Mouse (Mus musculus) gastrocnemius, postnatal 10 days (tissue): ENCODE data around the gene Mid1. TPM values are rescaled to one million over a fixed set of nuclear protein-coding genes. Genes with fewer than 3 reads are reported as not detected.
A peak's percentile ranks its signal among the peaks of the same experiment; 100 is the strongest.

Experiments used
- DNase-seq: peaks from one replicate; pipeline ENCODE4 v3.0.0; 2021; ENCODE audit warnings: mixed read lengths
- long read RNA-seq, 2 experiments: library from polyadenylated mRNA; stranded (forward); transcript quantifications; one replicate each; pipeline ENCODE4 v2.0.0; 2021
- total RNA-seq, 2 experiments: library from RNA; stranded (reverse); gene quantifications; 2 replicates each; pipeline ENCODE4 v1.2.3; 2021

The Mid1 gene
- 10 to 100 TPM; 11.0 to 13.3 TPM for total RNA-seq
- long read RNA-seq, experiment 1, partial matches to known transcripts = 0 of 10 reads
- long read RNA-seq, experiment 1, other reads (novel, unspliced or antisense) = 10 of 10 reads
- long read RNA-seq, experiment 2, partial matches to known transcripts = 1 of 7 reads
- long read RNA-seq, experiment 2, other reads (novel, unspliced or antisense) = 6 of 7 reads

DNA sequence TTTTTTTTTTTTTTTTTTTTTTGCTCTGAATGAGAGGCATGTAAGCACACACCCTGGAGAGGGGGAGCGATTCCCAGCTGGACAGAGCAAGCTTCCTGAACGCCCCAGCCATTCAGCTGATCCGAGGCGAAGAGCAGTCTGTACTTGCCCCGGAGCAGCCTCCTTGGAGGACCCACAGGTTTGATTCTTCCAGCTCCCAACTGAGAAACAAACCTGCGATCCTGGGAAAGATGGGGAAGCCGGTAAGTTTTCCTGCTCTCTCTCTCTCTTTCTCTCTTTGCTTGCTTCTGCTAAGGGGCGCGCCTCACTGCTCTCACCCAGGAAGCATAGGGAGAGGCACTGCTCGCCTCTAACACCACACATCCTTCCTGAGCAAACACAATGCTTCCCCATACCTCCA, at the start of gene Mid1:
Mid1 (plus strand) TSS at position 69 of the 400 bp plus-strand sequence.
- peak; percentile 21 for DNase-seq

DNA sequence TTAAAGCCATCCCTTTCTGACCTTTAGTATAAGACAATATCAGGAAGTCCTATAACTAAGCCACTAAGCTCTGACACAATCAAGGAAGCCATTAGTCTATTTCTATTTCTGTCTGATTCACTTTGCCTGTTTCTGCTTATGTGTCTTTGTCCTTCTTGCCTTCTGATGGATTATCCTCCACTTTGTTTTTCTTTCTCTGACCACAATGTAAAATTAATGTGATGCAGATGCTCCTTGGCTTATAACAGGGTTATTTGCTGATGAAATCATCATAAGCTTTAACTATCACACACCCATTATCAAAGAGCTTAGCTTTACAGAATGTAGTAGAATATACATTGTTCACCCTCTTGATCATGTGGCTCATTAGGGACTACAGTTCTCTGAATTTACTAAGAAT, 11.9 kb upstream of the Mid1 start:
- no peak for DNase-seq

DNA sequence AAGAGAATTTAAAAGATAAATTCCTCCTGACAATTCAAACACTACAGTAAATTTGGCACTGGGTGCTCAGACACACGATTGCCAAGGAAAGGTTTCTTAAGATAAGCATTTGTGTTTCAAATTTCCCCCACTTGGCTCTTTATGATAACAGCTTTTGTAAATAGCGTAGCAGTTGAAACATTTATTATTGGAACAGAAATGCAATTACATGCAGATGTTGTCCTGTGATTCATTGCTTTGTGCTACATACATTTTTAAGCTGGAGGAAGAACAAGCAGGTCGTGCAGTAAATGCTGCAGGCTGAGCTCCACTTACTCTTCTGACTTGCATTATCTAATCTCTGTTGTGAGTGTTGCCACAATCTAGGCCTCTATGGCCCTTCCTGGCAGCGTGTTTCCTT, 8.7 kb upstream of the Mid1 start:
- no peak for DNase-seq

DNA sequence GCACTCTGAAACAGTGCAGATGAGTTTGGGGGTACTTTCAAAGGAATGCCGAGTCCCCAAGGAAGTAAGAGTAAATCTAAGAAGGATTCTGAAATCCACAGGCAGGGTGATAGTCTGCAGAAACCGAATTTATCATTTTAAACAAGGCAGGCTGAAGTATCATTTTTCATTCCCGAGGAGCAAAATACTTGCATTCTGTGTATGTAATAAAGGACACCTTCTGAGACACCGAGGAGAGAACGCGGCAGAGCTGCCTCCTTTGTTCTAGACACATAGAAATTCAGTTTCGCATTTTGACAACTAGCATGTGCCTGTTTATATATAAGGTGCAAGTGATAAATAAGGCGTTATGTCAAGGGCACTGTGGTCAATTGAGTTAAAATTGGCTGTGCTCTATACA, 732 bp downstream of the Mid1 start:
- DNase-seq = no peak

DNA sequence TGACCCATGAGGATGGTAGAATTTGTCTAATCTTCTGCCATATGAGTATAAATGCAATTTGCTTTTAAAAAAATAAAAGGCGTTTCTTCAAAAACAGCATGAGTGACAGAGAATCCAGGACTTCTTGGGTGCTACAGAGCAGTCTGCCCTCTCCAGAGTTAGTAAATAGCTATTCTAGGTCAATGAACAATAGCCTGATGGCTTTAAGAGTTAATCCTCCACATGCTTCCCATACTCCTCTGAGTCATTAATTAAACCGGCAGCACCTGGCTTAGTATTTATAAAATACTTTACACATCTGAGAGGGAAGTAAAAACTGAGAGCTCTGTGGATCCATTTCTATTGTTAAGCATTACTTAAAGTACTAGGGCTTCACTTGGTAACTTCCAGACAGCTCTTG, 6.2 kb downstream of the Mid1 start:
- no peak for DNase-seq

DNA sequence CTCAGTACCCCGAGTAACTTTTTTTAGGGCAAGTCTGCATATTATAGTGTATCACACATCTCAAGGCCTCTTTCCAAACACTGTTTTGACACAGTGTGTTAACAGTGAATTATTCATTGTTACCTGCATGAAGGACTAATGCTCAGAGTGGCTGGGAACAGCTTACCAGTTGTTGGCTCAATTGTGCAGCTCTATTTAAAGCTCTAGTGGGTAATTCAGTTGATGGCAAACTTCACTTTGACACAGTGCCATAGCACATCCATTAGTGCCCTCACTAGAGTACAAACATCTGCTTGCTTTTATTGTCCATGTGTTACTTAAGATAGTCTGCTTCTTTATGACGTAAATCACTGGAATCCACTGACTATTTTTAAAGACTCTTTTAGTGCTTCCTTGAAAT, 6.7 kb downstream of the Mid1 start:
- DNase-seq = no peak

DNA sequence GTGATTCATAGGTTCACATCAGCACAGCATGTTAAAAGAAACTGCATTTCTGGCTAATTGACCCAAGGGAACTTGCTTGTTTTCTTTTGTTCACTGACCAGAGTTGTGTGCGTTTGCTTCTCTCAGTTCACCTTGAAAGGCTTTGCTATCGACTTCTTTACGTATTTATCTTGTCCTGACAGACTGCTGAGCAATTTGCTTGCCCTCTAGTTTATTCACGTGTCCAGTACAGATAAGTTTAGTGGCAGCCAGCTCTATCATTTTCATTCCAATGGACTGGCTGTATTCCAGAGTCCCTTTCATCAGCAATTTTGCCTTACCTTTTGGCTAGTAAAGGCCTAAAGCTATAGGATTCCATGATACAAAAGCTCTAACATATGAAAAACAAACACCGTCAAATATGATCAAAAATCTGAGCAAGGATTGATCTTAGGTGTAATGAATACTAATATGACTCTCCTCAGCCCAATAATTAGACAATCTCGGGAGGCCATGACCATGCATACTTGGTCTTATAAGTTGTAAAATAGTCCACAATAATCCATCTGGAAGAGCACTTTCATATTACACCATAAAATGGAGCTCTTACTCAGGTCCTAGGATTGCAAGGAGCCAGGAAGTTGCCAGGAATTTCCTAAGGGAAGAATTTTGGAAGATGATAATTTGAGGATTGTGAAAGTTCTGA, 7.4 kb downstream of the Mid1 start:
- no peak for DNase-seq

DNA sequence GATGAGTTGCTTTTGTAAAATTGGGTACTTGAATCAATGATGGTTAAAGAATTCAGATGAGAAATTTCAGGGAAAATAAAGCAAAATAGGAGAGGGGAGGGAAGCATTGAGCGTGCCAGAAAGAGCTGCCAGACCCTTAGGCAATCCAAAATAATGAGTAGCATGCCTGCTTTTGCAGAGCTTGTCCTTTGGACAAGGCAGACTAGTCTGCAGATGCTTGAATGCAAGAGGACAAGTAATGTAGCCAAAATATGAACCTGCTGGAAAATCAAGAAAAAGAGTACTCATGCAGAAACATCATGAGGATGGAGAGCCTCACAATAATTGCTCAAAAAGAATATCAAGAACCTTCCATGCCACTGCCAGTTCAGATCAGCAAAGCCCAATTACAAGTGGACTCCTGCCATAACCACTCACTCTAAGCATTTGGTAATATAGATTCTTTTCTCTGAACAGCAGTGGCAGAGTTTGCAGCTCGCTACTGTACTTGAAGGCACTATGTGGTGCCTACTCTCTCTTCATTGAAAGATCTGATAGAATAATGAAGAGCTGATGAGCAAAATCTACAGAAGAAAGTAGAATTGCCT, 19.1 kb downstream of the Mid1 start:
- peak; percentile 19 for DNase-seq

DNA sequence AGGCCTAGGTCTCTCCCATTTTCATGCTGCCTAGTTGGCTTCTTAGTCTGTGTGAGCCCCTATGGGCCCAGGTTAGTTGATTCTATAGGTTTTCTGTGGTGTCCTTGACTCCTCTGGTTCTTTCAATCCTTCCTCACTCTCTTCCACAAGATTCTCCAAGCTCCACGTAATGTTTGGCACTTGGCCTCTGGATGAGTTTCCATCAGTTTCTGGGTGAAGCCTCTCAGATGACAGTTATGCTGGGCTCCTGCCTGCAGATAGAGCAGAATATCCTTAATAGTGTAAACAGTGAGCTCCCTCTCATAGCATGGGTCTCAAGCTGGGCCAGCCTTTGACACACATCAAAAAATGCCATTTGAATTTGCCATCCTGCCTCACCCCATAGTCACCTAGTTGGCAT, 38.5 kb downstream of the Mid1 start:
- peak; percentile 20 for DNase-seq

DNA sequence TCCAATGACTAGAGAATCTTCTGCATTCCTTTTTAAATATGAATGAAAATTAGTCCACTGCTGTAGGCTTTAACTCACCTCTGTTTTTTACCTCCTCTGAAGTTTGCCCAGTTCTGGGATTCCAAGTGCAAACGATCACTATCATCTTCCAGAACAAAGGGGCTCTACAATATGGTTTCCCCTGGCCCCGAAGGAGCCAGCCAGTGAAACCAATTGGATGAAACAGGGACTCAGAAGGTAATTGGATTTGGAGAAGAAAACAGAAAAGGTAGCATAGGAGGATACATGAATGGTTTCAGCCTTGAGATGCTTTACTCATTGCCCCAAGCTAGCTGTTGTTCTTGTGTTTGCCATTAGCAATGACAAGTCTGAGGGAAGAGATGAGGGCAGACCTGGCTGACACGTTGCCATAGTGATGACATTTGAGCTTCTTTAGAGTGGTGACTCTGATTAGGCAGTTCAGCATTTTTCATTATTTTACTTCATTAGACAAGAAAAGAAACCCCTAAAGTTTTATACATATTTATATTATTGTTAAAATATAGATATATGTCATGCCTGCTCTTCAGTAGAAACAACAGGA, 50.5 kb downstream of the Mid1 start:
- no peak for DNase-seq

DNA sequence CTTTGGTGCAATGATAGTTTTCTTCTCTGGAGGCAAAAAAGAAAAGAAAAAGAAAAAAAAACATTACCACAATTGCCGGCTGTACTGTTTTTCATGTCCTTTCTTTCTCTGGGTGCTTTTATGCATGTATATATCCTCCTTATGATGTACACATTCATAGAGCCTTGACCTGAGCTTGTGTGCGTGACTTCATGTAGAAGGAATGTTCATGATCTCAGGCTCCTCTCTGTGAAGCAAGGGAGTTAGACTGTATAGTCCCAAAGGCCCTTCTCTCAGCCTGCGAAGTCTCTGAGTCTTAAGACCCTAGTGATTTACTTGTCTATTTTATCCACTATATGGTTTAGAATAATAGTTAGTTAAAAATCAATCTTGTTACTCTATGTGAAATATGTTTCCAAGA, 73.0 kb downstream of the Mid1 start:
- DNase-seq = no peak

DNA sequence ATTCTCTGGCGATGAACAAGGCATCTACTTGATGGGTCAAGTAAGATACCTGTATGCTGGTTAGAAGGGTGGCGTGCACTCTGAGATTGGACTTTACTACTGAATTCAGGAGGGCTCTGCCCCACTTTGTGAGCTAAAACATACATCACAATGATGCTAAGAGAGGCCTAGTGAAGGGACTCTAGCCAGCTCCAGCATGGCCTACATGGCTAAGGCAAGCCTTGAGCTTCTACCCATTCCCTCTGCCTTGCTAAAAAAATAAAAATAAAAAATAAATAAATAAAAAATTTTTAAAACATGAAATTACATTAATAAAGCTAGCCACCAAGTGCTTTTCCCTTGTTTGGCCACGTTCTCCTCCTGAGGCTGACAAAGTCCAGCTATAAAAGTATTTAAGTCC, 94.5 kb downstream of the Mid1 start, which contains the start of gene 4933400A11Rik:
4933400A11Rik (minus strand) TSS at position 101 of the 400 bp plus-strand sequence.
- no peak for DNase-seq

DNA sequence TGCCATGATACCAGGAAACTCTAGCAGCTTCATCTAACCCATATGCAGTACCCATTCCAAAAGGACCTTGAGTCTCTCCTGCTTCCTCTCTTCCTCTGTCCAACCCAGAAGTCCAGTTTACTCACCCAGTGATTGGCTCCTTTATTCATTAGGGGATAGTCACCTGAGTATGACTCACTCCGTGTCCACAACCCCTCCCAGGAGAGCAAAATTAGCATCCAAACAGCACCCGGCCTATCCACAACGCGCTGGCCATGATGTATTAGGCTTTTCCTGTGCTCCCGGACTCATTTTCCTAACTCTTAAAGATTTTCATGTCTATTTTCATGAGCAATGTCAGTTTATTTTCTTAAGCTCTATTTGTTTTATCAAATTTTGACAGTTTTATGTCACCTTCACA, 104.7 kb downstream of the Mid1 start:
- no peak for DNase-seq

DNA sequence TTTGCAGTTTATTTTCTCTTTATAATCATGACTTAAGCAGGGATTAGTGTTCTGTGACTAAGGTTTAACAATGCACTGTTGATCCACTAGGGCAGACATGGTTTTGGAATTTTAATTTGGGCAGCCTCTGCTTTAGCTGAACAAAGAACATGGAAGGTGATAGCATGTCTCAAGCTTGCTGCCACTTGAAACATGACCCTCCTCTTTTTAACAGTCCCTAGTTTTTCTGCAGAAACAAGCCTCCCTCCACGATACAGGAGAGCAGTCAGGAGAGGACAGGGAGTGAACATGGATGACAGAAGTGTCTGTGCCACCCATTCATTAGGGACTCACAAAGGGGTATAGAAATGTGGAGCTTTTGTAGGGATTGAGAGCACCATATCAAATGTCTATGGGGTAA, 107.9 kb downstream of the Mid1 start:
- DNase-seq = no peak

DNA sequence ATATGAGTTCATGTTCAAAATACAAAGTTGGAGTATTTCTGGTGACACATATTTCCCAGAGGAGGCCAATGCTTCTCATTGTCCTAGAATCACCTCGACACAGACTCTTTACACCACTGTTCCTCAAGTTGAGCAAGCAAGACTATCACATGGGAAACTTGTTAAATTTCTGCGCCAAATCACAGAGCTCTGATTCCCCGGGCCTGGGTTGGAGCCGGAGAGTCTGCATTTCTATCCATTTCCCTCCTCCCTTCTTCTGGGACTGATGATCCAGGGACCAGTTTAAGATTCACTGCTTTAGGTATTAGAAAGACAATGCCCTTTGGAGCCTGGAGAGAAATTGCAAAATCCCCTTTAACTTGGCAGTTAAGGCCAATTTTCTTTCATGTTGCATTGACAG, 109.4 kb downstream of the Mid1 start:
- no peak for DNase-seq

DNA sequence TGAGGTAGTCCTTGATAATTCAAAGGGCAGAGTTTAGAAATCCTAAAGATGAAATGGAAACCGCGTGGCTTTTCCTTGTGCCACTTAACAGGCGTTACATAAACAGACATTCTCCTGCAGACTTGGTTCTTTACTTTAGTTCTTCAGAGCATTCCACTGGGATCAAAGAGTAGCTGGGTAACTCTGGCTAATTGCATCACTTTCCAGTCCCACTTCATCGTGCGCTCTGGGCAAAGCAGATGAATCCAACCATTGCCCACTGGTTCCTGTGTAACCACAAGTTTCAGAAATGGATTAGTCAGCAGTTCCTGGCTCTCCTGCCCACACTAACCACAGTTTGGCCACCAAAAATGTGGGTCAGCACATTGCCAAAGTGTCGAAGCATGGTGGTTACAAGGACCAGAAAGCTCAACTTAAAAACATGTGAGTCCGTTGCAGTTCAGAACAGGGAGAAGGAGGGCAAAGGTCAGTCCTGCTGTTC, 109.9 kb downstream of the Mid1 start:
- no peak for DNase-seq

DNA sequence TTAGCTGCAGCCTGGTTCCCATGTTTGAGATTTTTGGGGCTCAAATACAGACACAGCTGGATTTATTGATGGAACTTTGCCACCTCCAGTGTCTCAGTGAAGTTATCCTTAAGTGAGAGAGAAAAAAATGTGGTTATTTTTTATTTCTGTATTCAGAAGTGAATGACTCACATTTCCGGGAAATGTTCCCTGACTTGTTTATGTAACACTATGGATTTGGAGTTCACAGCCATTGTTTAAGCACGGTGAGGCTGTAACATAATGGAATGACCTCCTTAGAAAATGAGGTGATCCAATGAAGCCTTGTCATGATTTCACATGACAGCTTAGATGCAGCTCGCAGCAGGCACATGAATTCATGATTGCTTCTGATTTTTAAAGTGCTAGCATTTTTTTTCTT, 112.1 kb downstream of the Mid1 start:
- no peak for DNase-seq

DNA sequence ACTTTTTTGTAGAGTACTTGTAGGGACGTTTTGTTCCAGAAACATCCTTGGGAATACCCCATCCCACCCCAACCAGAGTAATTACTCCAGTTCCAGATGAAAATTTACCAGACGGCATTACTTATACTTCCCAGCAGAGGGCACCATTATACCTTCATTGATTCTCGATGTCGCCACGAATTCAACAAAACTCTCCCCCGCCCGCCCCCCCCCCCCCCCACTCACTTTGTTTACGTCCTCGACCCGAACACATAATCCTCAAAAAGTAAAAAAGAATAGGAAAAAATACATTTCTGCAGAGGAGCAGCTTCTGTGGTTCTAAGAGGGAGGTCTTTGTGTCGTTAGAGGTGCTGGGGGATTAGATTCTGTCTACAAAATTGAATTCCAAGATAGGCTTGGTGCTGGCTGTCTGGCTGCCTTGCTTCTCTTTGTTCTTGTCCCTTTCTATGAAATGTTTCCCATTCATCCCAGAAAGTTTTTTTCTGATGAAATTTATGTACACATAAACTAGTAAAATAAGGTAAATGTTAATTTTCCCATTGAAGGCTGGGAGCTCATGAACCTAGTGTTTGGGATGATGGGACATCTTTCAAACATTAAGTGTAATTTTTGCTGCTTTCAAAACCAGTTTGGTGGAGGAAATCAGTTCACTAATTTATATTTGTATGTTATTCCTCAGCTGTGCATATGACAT, 114.1 kb downstream of the Mid1 start:
- DNase-seq = no peak

DNA sequence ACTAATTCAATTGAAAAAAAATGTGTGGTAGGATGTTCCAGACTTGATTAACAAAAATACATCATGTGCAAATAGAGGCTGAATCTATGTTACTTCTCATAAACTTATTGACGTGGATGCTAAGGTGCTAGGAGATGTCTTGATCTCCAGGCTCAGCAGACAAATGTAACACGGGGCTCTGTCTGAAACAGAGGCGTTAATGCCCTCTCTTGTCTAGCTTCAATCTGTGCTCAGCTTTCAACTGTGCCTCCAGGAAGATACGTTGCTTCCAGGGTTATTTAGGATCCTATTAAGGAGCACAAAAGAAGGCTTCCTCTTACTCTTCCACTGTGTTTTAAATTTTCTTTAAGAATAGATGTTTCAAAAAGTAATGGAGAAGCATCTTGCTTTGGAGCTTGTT, 115.2 kb downstream of the Mid1 start:
- no peak for DNase-seq

DNA sequence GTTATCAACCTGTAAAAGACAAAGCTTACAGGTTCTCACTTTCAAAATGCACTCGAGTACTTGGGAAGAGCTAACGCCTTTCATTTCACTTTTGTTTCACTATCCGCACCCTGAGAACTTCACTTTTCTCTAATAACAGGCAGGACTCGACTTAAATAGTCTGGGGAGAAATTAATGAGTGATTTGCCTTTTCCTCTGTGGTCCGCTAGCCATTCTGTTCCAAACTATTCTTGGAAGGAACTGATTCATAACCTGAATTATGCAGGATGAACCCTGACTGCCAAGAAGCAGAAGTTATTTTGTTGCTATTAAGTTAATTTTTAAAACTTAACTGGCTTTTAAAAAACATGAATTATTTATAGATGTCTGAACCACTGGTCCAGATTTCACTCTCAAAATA, 120.8 kb downstream of the Mid1 start:
- DNase-seq = no peak

DNA sequence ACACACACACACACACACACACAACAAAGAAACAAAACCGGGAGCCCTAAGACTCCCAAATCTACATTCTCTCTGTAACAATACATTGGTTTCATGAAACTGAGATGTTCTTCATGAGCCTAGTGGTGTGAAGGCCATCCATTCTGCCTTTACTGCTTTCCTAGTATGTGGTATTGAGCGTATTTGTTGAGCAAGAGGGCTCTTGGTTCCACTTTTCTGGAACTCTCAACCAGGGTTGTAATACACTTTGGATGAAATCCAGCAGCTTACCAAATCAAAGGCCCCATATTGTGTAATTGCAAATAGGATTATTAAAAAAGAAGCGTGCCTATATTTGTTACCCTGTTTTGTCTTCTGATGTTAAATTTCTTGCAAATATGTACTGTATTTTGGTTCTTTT, 122.7 kb downstream of the Mid1 start:
- no peak for DNase-seq

DNA sequence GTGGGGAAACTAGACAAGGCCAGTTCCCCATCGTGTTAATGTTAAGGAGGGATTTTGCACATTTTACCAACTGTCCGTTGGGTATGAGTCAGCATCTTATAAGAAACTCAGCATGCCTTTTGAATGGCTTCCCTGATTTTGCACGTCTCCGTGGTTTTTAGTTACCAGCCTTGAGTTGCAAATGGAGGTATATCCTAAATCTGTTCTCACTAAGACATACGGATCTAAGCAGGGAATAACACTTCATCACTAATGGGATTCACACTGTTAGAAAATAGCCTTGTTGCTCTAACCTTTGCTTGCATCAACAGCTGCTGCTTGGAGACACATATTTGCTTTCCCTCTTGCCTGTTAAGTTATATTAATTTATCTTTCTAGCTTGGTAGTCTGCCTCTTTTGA, 126.3 kb downstream of the Mid1 start:
- DNase-seq = no peak

DNA sequence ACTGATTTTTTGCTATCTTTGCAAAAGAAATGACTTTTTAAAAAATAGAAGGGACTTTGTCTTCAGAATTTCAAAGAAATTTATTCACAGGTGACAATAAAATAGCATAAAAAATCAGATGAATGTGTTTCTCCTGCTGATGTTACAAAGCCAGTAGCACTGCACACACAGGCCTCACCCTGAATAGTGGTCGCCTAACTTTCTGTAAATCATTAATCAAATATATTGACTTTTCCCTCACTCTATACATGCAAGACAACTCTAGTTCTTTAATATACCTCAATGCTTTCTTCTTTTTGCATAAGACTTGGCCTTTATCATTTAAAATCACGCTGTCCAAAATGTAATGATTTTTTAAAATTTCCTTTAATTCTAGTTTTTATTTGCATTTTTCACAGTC, 126.8 kb downstream of the Mid1 start:
- no peak for DNase-seq
